Mouse (Mus musculus) lung, postnatal 0 days (tissue): Measurements from ENCODE around the gene Zfp963.

Experiments
- CTCF ChIP-seq: IDR thresholded peaks from 2 replicates; pipeline ENCODE4 v1.5.1; 2016; ENCODE audit warnings: antibody characterized with exemption, mild to moderate bottlenecking
- EP300 ChIP-seq: IDR thresholded peaks from 2 replicates; pipeline ENCODE4 v1.6.1; 2016; ENCODE audit warnings: antibody characterized with exemption, mild to moderate bottlenecking, control low read depth

GRCm38 (mm10) chr8:69774503-69775148 is 24.9 kb upstream of the Zfp963 start, which contains the start of gene Gm20422:
- TF ChIP-seq CTCF (no peak), EP300 (no peak)
